Mouse (Mus musculus) hindbrain, embryonic 15.5 days (tissue): ENCODE measurements around the gene Elf4. TPM values are rescaled to one million over a fixed set of nuclear protein-coding genes. Genes with fewer than 3 reads are reported as not detected.

ENCODE experiments used
- ATAC-seq: fragments of 200-750 bp; cut with Nextera tagmentation; 2 replicates; pipeline ENCODE4 v1.8.0; 2017; ENCODE audit warnings: low read depth, moderate number of reproducible peaks, moderate TSS enrichment; ENCODE audit not compliant: low FRiP score
- H3K27ac ChIP-seq: fragments of 300-500 bp; sonication (generic); replicated peaks from 2 replicates; pipeline ENCODE4 v1.5.1; 2015; ENCODE audit warnings: mild to moderate bottlenecking, inconsistent platforms
- H3K27me3 ChIP-seq: fragments of 300-500 bp; sonication (generic); 2 replicates; pipeline ENCODE4 v1.6.1; 2015; ENCODE audit warnings: control low read depth, inconsistent platforms
- H3K36me3 ChIP-seq: fragments of 300-500 bp; sonication (generic); 2 replicates; pipeline ENCODE4 v1.6.1; 2015; ENCODE audit warnings: control low read depth, inconsistent platforms
- H3K4me1 ChIP-seq: fragments of 300-500 bp; sonication (generic); replicated peaks from 2 replicates; pipeline ENCODE4 v1.6.1; 2015; ENCODE audit warnings: control low read depth, inconsistent platforms
- H3K4me2 ChIP-seq: fragments of 300-500 bp; sonication (generic); 2 replicates; pipeline ENCODE4 v1.6.1; 2015; ENCODE audit warnings: moderate library complexity, mild to moderate bottlenecking, inconsistent platforms
- H3K4me3 ChIP-seq: fragments of 300-500 bp; sonication (generic); 2 replicates; pipeline ENCODE4 v1.5.1; 2015; ENCODE audit warnings: mild to moderate bottlenecking, inconsistent platforms
- H3K9ac ChIP-seq: fragments of 300-500 bp; sonication (generic); 2 replicates; pipeline ENCODE4 v1.6.1; 2015; ENCODE audit warnings: inconsistent platforms
- H3K9me3 ChIP-seq: fragments of 300-500 bp; sonication (generic); 2 replicates; pipeline ENCODE4 v1.6.1; 2016; ENCODE audit warnings: control low read depth, inconsistent platforms
- WGBS: fragments of 180-500 bp; shearing (Covaris S2); methylation state at CpG from one replicate; pipeline ENCODE4 v1.1.7; 2015; 5-methylcytosine and 5-hydroxymethylcytosine counted together
- polyA plus RNA-seq: library from polyadenylated mRNA; unstranded; fragments of >200 nt; fragmentation: Nextera tagmentation; extraction: Ambion mirVana; gene quantifications from 2 replicates; pipeline ENCODE4 v1.2.1, GENCODE M21; 2015

Gene Elf4
- polyA plus RNA-seq, result 0.58 and 0.80 TPM in 2 replicates

GRCm38 (mm10) chrX:48462754-48463507, at the start of gene Elf4:
Elf4 (minus strand) TSS chrX:48463132.
- Histone ChIP-seq H3K36me3 (no peaks in the 10 kb centered on the region), H3K27me3 (no peaks in the 10 kb centered on the region), H3K4me1 (no peaks in the 10 kb centered on the region), H3K4me3 (peak within 1 kb of the TSS; percentile 37), H3K27ac (no peak within 1 kb of the TSS), H3K9ac (peak within 1 kb of the TSS; percentile 46), H3K9me3 (no peaks in the 10 kb centered on the region), H3K4me2 (peak within 1 kb of the TSS; percentile 76)
- 22% methylated on average over 35 of the region's 38 CpGs for WGBS
- peak; percentile 90; the same call in 1 of the 2 replicates for ATAC-seq

DNA sequence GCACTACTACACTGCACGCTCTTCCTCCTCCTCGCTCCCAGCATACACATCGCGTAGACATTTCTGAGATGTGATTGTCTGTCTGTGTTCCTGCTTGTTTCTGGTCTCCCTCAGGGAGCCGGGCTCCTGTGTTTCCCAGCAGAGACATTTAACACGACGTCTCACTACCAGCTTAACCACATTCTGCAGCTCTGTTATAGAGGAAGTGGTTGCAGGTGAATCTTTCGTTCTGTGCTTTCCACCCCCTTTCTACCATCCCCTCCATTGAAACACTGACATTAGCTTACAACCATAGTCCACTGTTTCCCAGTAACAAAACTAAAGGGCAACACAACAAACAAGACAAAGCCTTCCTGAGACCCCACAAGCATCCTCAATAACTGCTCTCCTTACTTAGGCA, 30.8 kb upstream of the Elf4 start:
- H3K27me3 ChIP-seq, result no peaks in the 10 kb centered on the region
- ATAC-seq, result no peak
- 0 out of 2 replicates have a peak, but pooled peaks cover 3% of the 10 kb centered on the region for H3K36me3 ChIP-seq
- H3K4me2 ChIP-seq, result no peak overlapping the region
- H3K4me3 ChIP-seq, result no peak overlapping the region
- 96% methylated on average over 8 of the region's 8 CpGs for WGBS
- no peak overlapping the region for H3K27ac ChIP-seq
- H3K9ac ChIP-seq, result no peak overlapping the region
- H3K4me1 ChIP-seq, result no peaks in the 10 kb centered on the region
- no peaks in the 10 kb centered on the region for H3K9me3 ChIP-seq

GRCm38 (mm10) chrX:48481687-48482086, 18.8 kb upstream of the Elf4 start:
- Histone ChIP-seq H3K36me3 (peaks cover 14% of the 10 kb centered on the region), H3K9me3 (no peaks in the 10 kb centered on the region), H3K4me3 (no peak overlapping the region), H3K27me3 (no peaks in the 10 kb centered on the region), H3K9ac (no peak overlapping the region), H3K27ac (no peak overlapping the region), H3K4me2 (no peak overlapping the region), H3K4me1 (no peaks in the 10 kb centered on the region)
- WGBS, result 93% methylated on average over 7 of the region's 7 CpGs
- no peak for ATAC-seq

- Histone ChIP-seq H3K9ac (no peak overlapping the region), H3K4me2 (no peak overlapping the region), H3K36me3 (peaks cover 14% of the 10 kb centered on the region), H3K9me3 (no peaks in the 10 kb centered on the region), H3K27ac (no peak overlapping the region), H3K4me1 (no peaks in the 10 kb centered on the region), H3K27me3 (no peaks in the 10 kb centered on the region), H3K4me3 (no peak overlapping the region)
- 91% methylated on average over 4 of the region's 4 CpGs for WGBS
- no peak for ATAC-seq
Measured at GRCm38 (mm10) chrX:48481095-48481494, 18.2 kb upstream of the Elf4 start.

GRCm38 (mm10) chrX:48467355-48467946, 4.5 kb upstream of the Elf4 start:
- no peaks in the 10 kb centered on the region for H3K9me3 ChIP-seq
- H3K4me2 ChIP-seq, result no peak overlapping the region
- H3K4me3 ChIP-seq, result no peak overlapping the region
- H3K27me3 ChIP-seq, result no peaks in the 10 kb centered on the region
- H3K9ac ChIP-seq, result no peak overlapping the region
- no peak for ATAC-seq
- no peak overlapping the region for H3K27ac ChIP-seq
- H3K4me1 ChIP-seq, result no peaks in the 10 kb centered on the region
- no peaks in the 10 kb centered on the region for H3K36me3 ChIP-seq
- 91% methylated on average over 3 of the region's 3 CpGs for WGBS

DNA sequence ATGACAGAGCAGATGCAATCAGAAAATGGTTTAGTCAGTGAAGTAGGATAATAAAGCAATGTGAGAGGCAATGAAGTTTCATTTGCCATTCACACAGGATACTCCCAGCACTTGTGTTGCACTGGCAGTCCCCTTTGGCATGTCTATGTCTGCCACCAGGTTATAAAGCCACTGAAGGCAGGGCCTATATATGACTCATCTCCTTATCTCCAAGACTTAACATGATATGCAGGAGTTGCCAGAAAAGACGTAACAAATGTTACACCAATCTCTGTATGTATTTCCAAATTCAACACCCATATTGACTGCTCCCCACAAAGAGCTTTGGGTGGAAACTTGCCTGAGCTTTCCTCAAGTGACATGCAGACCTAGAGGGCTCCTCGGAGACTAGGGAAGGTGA, 3.2 kb upstream of the Elf4 start:
- no peak overlapping the region for H3K4me3 ChIP-seq
- H3K9me3 ChIP-seq, result no peaks in the 10 kb centered on the region
- no peaks in the 10 kb centered on the region for H3K4me1 ChIP-seq
- 94% methylated on average over 2 of the region's 2 CpGs for WGBS
- no peaks in the 10 kb centered on the region for H3K27me3 ChIP-seq
- no peak overlapping the region for H3K9ac ChIP-seq
- H3K4me2 ChIP-seq, result no peak overlapping the region
- H3K27ac ChIP-seq, result no peak overlapping the region
- no peak for ATAC-seq
- no peaks in the 10 kb centered on the region for H3K36me3 ChIP-seq

- Histone ChIP-seq H3K27ac (no peak overlapping the region), H3K9ac (no peak overlapping the region), H3K27me3 (no peaks in the 10 kb centered on the region), H3K4me1 (no peaks in the 10 kb centered on the region), H3K4me3 (no peak overlapping the region), H3K36me3 (no peaks in the 10 kb centered on the region), H3K4me2 (no peak overlapping the region), H3K9me3 (no peaks in the 10 kb centered on the region)
- 99% methylated on average over 6 of the region's 6 CpGs for WGBS
- ATAC-seq, result no peak
Measured at GRCm38 (mm10) chrX:48464436-48464835, 1.5 kb upstream of the Elf4 start.

DNA sequence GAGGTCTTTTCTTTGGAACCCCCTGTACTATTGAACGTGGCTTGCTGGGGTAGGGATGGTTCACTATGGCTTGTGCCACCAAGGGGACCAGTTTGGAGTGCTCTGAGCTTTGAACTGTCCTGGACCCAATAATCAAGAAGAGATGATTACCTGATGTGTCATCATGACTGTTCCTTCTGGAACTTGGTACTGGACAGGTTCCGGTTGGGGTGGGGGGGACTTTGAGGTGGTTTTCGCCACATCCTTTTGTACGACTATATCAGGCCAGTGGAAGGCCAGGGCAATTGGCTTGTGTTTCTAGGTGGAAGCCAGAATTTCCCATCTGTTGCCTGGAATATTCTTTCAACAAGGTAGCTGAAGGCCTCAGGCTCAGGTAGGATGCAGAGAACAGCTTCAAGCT, 704 bp upstream of the Elf4 start:
- WGBS, result 82% methylated on average over 4 of the region's 4 CpGs
- Histone ChIP-seq H3K9ac (no peak overlapping the region), H3K36me3 (no peaks in the 10 kb centered on the region), H3K4me2 (no peak overlapping the region), H3K27ac (no peak overlapping the region), H3K27me3 (no peaks in the 10 kb centered on the region), H3K4me3 (no peak overlapping the region), H3K9me3 (no peaks in the 10 kb centered on the region), H3K4me1 (no peaks in the 10 kb centered on the region)
- ATAC-seq, result no peak

GRCm38 (mm10) chrX:48462297-48462696, 635 bp downstream of the Elf4 start:
- Histone ChIP-seq H3K9ac (no peak overlapping the region), H3K9me3 (no peaks in the 10 kb centered on the region), H3K4me3 (peak overlapping the region; percentile 37), H3K36me3 (no peaks in the 10 kb centered on the region), H3K4me2 (peak overlapping the region; percentile 76), H3K4me1 (no peaks in the 10 kb centered on the region), H3K27me3 (no peaks in the 10 kb centered on the region), H3K27ac (no peak overlapping the region)
- no peak; the same call in 1 of the 2 replicates for ATAC-seq
- 22% methylated on average over 4 of the region's 4 CpGs for WGBS

- 89% methylated on average over 4 of the region's 4 CpGs for WGBS
- Histone ChIP-seq H3K4me1 (no peaks in the 10 kb centered on the region), H3K4me3 (no peak overlapping the region), H3K27ac (no peak overlapping the region), H3K4me2 (no peak overlapping the region), H3K36me3 (no peaks in the 10 kb centered on the region), H3K27me3 (no peaks in the 10 kb centered on the region), H3K9me3 (no peaks in the 10 kb centered on the region), H3K9ac (no peak overlapping the region)
- no peak for ATAC-seq
Measured at GRCm38 (mm10) chrX:48461006-48461405, 1.9 kb downstream of the Elf4 start.

DNA sequence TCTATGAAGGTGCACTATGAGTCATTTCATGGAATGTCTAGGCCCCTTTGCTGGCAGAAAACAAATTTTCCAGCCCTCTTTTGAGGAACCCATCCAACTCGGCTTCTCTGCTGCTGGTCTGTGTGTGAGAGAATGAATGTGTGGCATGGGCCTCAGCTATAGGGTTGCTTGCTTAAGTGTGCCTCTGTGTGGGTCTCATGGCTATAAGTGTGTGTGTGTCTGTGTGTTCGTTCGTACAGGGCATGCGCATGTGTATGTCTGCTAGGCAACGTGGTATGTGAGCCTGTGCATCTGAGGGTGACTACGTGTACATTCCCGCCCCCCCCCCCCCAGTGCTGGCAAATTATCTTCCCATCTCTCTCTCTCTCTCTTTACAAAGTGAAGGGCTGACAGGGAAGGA, 2.4 kb downstream of the Elf4 start:
- ATAC-seq, result no peak
- Histone ChIP-seq H3K9ac (no peak overlapping the region), H3K27ac (no peak overlapping the region), H3K36me3 (no peaks in the 10 kb centered on the region), H3K27me3 (no peaks in the 10 kb centered on the region), H3K4me3 (no peak overlapping the region), H3K4me2 (no peak overlapping the region), H3K4me1 (no peaks in the 10 kb centered on the region), H3K9me3 (no peaks in the 10 kb centered on the region)
- WGBS, result 76% methylated on average over 7 of the region's 7 CpGs

- Histone ChIP-seq H3K4me2 (no peak overlapping the region), H3K9ac (no peak overlapping the region)
- WGBS, result 75% methylated on average over 6 of the region's 6 CpGs
Measured at GRCm38 (mm10) chrX:48456956-48457355, 6.0 kb downstream of the Elf4 start.

More at GRCm38 (mm10) chrX:48456956-48457355, 6.0 kb downstream of the Elf4 start:
- no peaks in the 10 kb centered on the region for H3K36me3 ChIP-seq
- 0 out of 2 replicates have a peak, but pooled peaks cover 11% of the 10 kb centered on the region for H3K27me3 ChIP-seq
- H3K4me3 ChIP-seq, result no peak overlapping the region
- H3K27ac ChIP-seq, result no peak overlapping the region
- ATAC-seq, result no peak
- H3K9me3 ChIP-seq, result no peaks in the 10 kb centered on the region
- H3K4me1 ChIP-seq, result no peaks in the 10 kb centered on the region; the same call in 1 of the 2 replicates
